Mouse (Mus musculus) left cerebral cortex, postnatal 14 days (tissue): ENCODE measurements around the gene Gm44973. TPM values are rescaled to one million over a fixed set of nuclear protein-coding genes. Genes with fewer than 3 reads are reported as not detected.
A peak's percentile ranks its signal among the peaks of the same experiment; 100 is the strongest.
"Not testable (repeated sequence)": the region's sequence is repeated elsewhere in the genome, so short reads cannot be mapped to it uniquely, and the experiment has no call there.

ENCODE experiments used
- DNase-seq, 2 experiments: peaks; one replicate each; pipeline ENCODE4 v3.0.0; 2021 to 2022; ENCODE audit warnings: low spot score in 2 of 2, mixed read lengths in 1 of 2
- intact Hi-C: fragments of 180-260 bp; cut with DNase I; formaldehyde crosslinking; loops from one replicate; pipeline ENCODE4 v1.15.1; 2025
- long read RNA-seq, 2 experiments: library from polyadenylated mRNA; stranded (forward); transcript quantifications; one replicate each; pipeline ENCODE4 v2.0.0; 2021
- total RNA-seq, 2 experiments: library from RNA; stranded (reverse); gene quantifications; 2 replicates each; pipeline ENCODE4 v1.2.3; 2021

Gm44973 gene
- total RNA-seq: not detected
- long read RNA-seq, experiment 1, partial matches to known transcripts: 0 of 3 reads
- long read RNA-seq, experiment 1, other reads (novel, unspliced or antisense): 3 of 3 reads
- long read RNA-seq, experiment 2: 0 reads

DNA sequence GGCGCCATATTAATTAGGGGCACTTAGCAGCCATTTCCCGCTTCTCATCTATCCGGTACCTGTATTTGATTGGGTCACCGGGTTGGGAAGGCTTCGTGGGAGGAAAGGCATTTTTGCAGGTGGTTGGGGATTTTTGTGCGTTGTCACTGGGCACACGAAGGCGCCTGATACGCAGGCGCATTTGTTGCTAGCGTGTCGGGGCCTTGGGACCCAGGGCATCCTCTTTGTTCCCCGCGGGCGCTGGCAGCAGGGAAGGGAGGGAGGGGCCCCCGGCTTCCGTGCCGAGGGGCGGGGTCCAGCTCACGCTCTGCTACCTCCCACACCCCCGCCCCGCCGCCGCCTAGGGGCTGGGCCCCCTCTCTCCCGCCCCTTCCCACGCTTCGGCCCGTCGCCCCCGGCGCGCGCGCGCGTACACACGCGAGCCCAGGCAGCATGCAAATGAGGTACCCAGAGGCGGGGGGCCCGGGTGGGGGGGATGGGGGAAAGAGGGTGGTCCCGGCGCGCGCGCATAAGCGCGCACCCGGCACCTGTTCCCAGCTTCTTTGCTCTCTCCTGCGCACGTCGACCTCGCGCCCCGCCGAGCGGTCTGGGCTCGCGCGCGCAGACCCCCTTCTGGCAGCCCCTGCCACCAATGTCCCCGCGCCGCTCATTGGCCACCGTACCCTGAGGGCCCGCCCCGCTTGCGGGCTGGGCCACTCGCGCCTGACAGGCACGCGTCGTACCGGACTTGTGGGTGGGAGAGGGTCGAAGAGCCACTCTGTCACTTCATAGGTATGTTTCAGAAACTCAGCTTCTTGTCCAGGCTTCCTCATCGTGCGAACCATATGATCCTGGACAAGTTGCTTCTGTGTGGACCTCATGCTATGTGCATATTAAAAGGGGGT, at the start of gene Gm44973:
TSS of gene Gm44973 (plus strand) at position 379 of the 884 bp plus-strand sequence.
- intact Hi-C loops: loop anchor here (5.0 kb wide), 1 partner anchor 42 kb away; no protein-coding TSS in a partner anchor
- DNase-seq: peak; percentile 90 to 96

DNA sequence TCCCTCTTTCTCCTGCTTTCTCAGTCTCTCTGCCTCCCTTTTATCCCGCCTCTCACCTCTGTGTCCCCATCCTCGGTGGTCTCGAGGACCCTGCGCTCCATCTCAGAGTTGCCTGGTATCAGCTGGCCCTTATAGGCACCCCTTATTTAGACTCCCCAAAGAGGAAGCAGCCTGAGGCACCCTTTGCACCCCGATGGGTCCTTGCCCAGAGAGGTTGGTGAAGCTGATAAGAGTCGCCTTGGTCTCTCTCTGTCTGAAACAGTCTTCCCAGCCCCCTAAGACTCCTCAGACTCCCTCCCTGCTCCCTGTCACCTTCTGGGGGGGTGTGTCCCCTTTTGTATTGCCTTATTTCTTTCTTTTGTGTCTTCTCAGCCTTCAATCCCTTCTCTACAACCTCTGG, 44.2 kb upstream of the Gm44973 start, which contains the start of gene Sbk3:
TSS of gene Sbk3 (minus strand) at position 101 of the 400 bp plus-strand sequence.
- no peak for DNase-seq
- intact Hi-C loops: no loop called here

DNA sequence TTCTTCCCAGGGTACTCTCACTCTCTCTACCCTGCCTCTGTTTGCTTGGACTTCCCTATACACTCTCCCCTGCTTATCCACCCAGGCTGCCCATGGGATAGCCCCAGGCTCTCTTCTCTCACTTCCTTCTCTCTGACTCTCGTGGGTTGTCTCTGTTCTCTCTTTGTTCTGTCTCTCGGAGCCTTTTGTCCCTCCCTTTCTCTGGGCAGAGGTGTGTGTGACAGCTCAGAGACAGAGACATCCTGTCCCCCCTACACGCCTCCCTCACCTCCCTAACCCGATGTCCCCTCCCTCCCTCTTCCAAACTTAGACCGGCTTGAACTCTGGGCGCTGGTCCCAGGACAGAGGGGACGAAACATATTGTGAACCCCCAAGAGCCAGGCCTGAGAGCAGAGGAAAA, 43.6 kb upstream of the Gm44973 start:
- DNase-seq: no peak
- intact Hi-C loops: no loop called here

DNA sequence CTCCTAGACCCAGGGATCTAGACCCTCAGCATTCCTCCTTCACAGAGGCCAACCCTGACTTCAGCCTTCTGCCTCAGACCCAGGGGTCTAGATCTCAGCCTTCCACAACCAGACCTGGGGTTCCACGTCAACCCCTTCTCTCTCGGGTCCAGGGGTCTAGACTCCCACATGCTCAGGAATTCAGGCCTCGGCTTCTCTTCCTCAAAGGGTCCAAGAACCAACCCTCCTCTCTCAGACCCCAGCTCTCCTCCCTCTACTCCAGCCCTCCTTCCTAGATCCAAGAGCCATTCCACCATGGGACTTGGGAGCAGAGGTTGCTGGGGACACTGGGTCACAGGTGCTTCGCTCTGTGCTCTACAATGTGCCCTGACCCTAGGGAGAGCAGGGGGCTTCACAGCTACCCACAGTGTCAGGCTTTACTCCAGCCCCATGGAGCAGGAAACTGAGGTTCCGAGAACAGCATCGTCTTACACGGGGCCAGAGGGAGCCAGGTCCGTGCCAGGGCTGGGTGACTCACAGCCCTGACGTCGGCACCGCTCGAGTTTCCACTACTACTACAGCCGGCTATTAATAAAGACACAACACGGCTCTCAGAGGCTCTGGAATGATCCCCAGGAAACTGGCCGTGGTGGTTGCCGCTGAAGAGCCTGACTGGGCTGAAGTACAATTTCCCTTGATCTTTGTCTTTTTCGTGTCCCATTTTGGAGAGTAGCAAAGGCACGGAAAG, 42.8 kb upstream of the Gm44973 start:
- intact Hi-C loops: no loop called here
- no peak for DNase-seq

DNA sequence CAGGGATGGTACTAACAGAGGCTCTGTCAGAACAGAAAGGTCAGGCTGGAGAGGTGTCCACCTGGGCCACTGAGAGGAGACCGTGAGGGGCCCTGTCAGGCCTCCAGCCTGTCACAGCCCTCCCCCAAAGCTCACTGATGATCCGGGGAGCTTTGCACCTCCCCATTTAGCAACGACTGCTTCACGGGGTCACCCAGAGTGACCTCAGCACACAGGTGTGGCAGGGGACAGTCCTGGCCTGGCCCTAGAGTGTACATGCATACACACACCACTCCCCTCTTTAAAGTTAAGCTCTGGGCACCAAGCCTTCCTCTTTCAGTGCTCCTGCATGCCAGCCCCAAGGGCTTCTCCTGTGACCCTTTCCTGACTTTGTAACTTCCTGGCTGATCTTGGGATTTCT, 39.8 kb upstream of the Gm44973 start:
- no peak for DNase-seq
- intact Hi-C loops: no loop called here

DNA sequence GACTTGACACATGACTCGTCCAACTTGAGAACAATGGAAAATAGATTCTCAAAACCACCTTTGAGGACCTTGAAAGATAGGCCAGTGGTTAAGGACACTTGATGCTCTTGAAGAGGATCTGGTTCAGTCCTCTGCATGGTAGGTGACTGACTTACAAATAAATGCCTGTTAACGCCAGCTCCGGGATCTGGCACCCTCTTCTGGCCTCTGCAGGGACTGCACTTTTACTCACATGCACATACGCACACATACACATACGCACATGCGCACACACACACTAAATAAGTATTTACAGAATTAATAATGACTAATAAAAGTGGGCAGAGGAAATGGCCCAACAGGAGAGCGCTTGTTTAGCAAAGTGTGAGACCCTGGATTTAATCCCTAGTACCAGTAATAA, 38.5 kb upstream of the Gm44973 start:
- intact Hi-C loops: no loop called here
- DNase-seq: no peak

DNA sequence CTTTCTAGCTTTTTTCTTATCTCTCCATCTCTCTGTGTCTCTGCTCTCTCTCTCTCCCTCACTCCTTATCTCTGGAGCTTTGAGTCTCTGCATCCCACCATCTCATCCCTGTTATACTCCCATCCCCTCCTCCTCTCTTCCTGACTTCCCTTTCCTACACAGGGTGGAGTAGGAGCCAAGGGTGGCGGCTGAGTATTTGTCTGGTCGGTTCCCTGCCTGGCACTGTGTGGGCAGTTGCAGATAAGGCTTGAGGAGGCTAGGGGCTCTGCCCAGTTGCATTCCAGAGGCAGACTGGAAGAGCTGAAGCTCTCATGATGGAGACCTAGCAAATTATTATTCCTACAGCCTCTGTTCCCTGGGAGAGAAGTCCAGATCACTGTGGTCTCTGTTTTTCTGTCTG, 27.0 kb upstream of the Gm44973 start:
- intact Hi-C loops: no loop called here
- no peak for DNase-seq

DNA sequence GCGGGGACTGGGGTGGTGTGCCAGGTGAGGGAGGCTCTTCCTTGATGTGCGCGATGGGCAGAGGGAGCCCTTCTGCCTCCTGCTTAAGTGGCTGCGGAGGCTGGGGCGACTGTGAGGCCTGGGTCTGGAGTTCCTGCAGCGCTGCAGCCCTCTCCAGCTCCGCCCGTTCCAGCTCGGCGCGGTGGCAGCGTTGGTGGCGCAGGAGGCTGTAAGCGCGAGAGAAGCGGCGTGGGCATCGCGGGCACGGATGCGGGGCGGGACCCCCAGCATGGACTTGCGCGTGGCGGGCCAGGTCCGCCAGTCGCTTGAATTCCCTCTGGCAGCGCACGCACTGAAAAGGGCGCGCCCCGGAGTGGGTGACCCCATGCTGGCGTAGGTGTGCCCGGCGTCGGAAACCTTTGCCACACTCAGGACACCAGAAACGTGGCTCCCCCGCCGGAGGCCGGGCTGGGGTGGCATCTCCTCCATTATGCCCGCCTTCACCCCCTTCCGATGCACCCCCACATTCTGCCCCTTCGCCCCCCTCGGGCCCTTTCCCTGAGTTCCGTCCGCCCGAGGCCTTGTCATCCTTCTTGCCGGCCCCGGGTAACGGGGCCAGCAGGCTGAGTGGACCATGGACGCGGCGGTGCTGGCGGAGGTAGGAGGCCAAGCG, 21.8 kb upstream of the Gm44973 start:
- no peak for DNase-seq
- intact Hi-C loops: no loop called here

DNA sequence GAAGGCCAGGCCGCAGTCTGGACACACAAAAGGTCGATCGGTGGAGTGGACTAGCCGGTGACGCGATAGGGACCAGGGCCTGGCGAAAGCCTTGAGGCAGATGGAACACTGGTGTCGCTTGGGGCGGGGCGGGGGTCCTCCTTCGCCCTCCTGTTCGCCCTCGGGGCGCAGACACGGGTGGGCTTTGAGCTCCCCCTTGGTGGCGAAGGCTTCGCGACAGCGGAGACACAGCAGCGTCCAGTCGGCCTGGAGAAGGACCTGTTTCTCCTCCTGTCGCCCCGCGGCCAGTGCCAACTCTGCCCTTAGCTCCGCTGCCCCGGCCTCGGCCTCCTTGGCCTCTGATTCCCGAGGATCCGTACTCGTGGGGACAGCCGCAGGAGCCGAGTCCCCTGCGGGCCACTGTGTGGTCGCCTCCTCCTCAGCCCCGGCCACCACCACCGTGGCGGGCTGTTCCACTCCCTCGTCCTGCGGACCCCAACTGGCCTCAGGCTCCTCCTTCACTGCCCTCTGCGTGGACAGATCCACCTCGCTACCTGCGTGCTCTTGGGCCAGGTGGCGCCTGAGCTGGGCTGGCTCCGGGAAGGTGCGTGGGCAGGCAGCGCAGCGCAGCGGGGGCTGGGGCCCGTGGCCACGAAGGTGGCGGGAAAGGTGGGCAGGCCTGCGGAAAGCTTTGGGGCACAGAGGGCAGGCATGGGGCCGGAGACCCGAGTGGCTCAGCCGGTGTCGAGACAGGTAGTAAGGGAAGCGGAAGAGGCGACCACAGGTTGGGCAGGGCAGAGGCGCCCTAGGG, 21.1 kb upstream of the Gm44973 start:
- intact Hi-C loops: no loop called here
- DNase-seq: no peak

DNA sequence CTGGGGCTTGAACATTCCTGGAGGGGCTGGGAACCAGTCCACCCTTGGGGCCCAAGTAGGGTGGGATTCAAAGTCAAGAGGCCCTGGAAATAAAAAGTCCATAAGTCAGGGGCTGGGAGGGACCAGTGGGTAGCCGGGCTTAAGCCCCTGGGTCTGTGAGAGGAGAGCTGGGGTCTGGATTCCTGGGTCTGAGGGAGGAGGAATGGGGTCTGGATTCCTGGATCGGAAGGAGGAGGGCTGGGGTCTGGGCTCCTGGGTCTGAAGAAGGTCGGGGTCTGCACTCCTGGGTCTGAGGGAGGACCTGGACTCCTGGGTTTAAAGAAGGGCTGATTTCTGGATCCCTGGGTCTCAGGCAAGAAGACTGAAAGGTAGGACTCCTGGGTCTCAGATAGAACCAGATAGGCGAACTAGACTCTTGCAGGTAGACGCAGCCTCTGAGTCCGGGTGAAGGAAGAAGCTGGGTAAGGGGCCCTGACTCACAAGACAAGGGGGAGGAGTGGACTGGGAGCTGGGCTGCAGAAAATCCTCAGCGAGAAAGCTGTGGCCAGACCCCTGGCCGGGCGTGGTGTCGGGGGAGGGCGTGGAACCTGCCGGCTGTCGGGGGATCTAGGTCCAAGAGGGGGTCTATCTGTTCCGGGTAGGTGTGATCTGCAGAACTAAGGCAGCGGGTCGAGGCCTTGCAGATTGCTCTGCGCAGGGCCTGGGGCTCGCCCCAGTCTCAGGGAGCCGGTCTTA, 19.9 kb upstream of the Gm44973 start:
- intact Hi-C loops: no loop called here
- DNase-seq: no peak

DNA sequence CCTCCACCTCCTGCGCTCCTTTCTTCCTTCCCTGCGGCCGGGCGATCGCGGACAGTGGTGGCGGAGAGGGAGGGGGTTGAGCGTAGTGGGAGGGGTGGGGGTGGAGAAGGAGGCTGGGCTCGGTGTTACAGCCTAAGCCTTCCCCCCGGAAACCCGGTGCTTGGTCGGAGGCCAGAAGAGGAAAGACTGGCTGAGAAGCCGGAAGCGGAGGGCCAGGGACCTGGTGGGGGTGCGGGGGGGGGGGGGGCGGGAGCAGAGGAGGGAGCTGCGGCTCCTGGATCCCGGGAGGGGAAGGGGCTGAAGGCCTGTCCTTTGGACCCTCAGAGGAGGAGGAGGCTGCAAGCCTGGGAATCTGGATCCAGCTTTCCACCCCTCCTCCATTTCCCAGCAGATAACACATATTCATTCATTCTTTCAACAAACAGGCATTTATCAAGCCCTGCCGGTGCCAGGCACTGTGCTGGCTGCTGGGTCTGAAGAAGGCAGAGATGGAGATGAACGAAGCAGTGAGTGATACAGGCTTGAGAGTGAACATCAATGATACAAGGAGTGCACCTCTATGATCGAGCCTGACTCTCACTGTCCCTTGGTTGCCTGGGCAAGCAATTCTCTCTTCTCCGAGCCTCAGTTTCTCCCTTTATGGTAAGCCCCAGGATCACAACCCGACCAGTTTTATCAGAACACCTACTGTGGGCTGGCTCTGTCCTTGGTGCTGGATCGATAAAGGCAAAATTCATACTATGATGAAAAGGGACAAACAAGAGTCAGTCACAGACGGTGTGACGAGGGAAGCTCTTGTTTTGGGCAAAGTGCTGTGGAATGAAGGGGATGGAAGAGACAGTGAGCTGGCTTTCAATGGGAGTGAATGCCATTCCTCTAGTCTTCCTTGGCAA, 19.0 kb upstream of the Gm44973 start, which contains the start of gene Zfp579:
TSS of gene Zfp579 (minus strand) at position 156 of the 893 bp plus-strand sequence.
- DNase-seq: peak; percentile 91 to 96
- intact Hi-C loops: no loop called here

DNA sequence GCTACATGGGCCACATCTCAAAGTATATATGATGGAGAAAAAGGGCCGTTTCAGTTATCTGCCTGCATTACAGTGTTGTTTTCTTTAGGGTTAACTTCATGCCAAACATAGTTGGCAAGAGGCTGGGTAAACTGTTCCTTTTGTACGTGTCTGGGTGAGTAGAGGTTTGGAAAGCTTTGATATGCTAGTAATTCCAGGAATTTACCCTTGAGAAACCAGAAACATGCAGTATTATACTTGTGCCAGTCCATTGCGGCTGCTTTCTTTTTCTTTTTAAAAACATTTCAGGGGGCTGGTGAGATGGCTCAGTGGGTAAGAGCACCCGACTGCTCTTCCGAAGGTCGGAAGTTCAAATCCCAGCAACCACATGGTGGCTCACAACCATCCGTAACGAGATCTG, 18.4 kb upstream of the Gm44973 start:
- DNase-seq: no peak
- intact Hi-C loops: no loop called here

DNA sequence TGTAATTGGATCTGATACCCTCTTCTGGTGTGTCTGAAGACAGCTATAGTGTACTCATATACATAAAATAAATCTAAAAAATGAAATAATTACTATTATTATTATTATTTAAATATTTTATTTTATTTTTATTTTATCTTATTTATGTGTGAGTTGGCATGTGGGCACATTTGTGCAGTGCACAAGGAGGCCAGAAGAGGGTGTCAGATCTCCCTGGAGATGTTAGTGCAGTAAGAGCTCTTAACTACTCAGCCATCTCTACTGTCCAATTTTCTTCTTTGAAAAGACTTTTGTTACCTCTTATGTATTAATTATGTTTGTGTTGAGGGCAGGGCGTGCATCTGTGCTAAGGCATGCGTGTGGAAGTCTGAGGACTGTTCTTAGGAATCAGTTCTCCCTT, 15.4 kb upstream of the Gm44973 start:
- no peak for DNase-seq
- intact Hi-C loops: no loop called here

DNA sequence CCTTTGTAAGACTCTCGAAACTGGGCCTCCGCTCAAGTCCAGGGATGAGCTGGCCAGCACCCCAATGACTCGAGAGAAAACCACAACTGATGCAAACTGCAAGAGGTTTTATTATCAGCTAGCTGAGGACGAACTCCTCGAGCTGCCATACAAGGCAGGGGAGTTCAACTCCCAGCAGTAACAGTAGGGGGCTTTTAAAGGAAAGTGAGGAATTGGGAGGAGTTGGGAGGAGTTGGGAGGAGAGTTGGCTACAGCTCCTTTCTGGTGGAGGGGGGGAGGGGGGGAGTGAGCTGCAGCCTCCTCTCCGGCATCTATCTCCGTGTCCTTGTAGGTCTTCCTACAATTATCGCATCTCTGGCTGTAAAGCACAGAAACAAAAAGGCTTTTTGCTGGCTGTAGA, 12.4 kb upstream of the Gm44973 start:
- intact Hi-C loops: not testable (repeated sequence)

DNA sequence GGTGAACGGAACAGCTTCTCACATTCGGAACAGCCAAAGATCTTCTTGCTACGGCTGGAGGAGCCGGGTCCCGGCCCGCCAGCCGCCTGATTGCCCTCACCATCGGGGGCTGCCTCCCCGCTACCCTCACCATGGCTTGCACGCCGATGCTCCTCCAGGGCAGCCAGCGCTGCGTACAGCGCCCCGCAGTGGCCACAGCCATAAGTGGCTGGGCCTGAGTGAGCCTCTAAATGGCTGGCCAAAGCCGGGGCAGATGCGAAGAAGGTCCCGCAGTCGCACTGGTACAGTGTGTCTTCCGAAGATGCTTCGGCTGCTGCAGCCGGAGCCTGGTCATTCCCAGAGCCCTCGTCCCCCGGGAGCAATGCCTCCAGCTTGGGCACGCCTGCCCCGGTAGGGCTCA, 7.1 kb upstream of the Gm44973 start:
- no peak for DNase-seq
- intact Hi-C loops: no loop called here

More for the DNA sequence above, 12.4 kb upstream of the Gm44973 start:
- DNase-seq: not testable (repeated sequence)

DNA sequence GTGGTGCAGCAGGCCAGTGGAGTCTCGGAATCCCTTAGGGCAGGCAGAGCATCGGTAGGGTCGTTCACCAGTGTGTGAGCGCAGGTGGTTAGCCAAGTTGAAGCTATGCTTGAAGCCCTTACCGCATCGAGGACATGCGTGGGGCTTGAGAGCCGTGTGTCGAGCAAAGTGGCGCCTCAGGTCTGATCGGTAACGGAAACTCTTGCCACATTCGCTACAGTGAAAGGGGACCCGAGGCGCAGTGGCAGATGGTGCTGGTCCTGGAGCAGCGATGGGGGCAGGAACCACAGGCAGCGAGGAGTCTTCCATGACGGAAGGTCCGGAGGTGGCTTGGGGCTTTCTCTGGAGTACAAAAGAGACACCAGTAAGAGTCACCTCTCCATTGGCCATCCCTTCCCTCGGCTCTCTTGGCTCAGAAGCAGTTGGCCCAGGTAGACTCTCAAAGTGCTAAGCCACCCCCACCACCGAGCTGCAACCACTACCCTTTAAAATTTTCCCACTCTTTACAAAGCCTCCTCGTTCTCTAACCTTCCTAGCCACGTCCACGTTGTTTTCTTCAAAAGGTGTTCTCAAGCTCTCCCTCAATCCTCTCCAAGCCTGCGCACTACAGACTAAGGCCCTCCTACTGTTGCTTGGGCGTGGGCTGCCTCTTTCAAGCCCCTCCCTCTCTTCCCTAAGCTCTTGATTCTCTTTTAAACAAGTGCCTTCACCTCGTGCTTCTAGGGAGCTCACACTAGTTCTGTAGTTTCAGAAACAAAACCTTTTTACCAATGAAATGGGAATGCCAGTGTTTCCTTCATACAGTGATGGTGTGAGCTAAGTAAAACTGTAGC, 2.4 kb upstream of the Gm44973 start:
- intact Hi-C loops: no loop called here
- DNase-seq: no peak
